Mouse (Mus musculus) kidney, postnatal 0 days (tissue): ENCODE results near the gene Mtg1. TPM values are rescaled to one million over a fixed set of nuclear protein-coding genes. Genes with fewer than 3 reads are reported as not detected.

Experiments
- ATAC-seq: fragments of 200-750 bp; cut with Nextera tagmentation; replicated peaks from 2 replicates; pipeline ENCODE4 v1.8.0; 2017; ENCODE audit warnings: low read depth, moderate number of reproducible peaks, moderate TSS enrichment, moderate library complexity; ENCODE audit not compliant: low FRiP score
- DNase-seq: peaks from one replicate; pipeline ENCODE4 v3.0.0-alpha.2; 2016; ENCODE audit warnings: low spot score
- H3K27ac ChIP-seq: fragments of 300-500 bp; sonication (generic); 2 replicates; pipeline ENCODE4 v1.5.1; 2014; ENCODE audit warnings: mild to moderate bottlenecking
- H3K27me3 ChIP-seq: fragments of 300-500 bp; sonication (generic); 2 replicates; pipeline ENCODE4 v1.6.1; 2014; ENCODE audit warnings: low read length, mixed read lengths; ENCODE audit not compliant: insufficient read depth
- H3K36me3 ChIP-seq: fragments of 300-500 bp; sonication (generic); 2 replicates; pipeline ENCODE4 v1.6.1; 2014; ENCODE audit warnings: low read length, mixed read lengths; ENCODE audit not compliant: insufficient read depth
- H3K4me1 ChIP-seq: fragments of 300-500 bp; sonication (generic); replicated peaks from 2 replicates; pipeline ENCODE4 v1.6.1; 2014; ENCODE audit warnings: antibody characterized with exemption, low read length, mixed read lengths; ENCODE audit not compliant: insufficient read depth
- H3K4me2 ChIP-seq: fragments of 300-500 bp; sonication (generic); 2 replicates; pipeline ENCODE4 v1.6.1; 2014; ENCODE audit warnings: mild to moderate bottlenecking, low read length, moderate library complexity, mixed read lengths
- H3K4me3 ChIP-seq: fragments of 300-500 bp; sonication (generic); replicated peaks from 2 replicates; pipeline ENCODE4 v1.5.1; 2014; ENCODE audit warnings: low read depth, low read length
- H3K9ac ChIP-seq: fragments of 300-500 bp; sonication (generic); 2 replicates; pipeline ENCODE4 v1.6.1; 2014; ENCODE audit warnings: low read depth, low read length
- H3K9me3 ChIP-seq: fragments of 300-500 bp; sonication (generic); replicated peaks from 2 replicates; pipeline ENCODE4 v1.6.1; 2016; ENCODE audit warnings: low read length, inconsistent platforms, mixed read lengths
- CTCF ChIP-seq: IDR thresholded peaks from 2 replicates; pipeline ENCODE4 v1.5.1; 2016; ENCODE audit warnings: antibody characterized with exemption, low read depth, mild to moderate bottlenecking, moderate library complexity
- WGBS: fragments of 180-500 bp; shearing (Covaris S2); extraction: QIAGEN DNeasy Blood & Tissue Kit; methylation state at CpG from one replicate; pipeline ENCODE4 v1.1.7; 2014; 5-methylcytosine and 5-hydroxymethylcytosine counted together
- polyA plus RNA-seq: library from polyadenylated mRNA; unstranded; fragments of >200 nt; fragmentation: Nextera tagmentation; extraction: Ambion mirVana; gene quantifications from 2 replicates; pipeline ENCODE4 v1.2.1, GENCODE M21; 2015

Mtg1 gene
- polyA plus RNA-seq, 1 experiment from 2014 or later, result 29.9 TPM

DNA sequence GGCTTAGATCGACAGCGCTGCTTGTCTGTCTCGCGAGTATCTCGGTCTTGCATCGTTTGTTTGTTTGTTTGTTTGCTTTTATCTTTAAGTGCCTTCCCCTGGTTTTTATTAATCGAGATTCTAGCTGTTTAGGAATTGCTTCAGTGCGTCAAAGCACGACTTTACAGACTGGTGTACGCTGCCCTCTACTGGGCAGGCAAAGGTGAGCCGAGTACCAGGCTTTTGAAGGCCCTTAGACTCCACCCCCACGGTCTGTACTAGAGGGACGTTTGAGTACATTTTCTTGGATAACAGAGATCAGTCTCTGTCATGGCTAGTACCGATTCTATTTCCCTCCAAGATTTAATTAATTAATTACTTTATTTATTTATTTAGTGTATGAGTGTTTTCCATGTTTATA is 4.0 kb downstream of the Mtg1 start:
- Histone ChIP-seq H3K27me3 (no peaks in the 10 kb centered on the region), H3K4me3 (no peak overlapping the region), H3K4me1 (no peaks in the 10 kb centered on the region), H3K27ac (no peak overlapping the region), H3K4me2 (no peak overlapping the region), H3K9ac (no peak overlapping the region), H3K9me3 (no peaks in the 10 kb centered on the region), H3K36me3 (no peaks in the 10 kb centered on the region)
- peak; percentile 83 for TF ChIP-seq CTCF
- DNase-seq, result peak; percentile 83
- ATAC-seq, result no peak
- 8% methylated on average over 14 of the region's 14 CpGs for WGBS

GRCm38 (mm10) chr7:140144550-140144949 is 7.2 kb downstream of the Mtg1 start:
- H3K36me3 ChIP-seq, result 0 out of 2 replicates have a peak, but pooled peaks cover 4% of the 10 kb centered on the region
- no peaks in the 10 kb centered on the region for H3K27me3 ChIP-seq
- no peaks in the 10 kb centered on the region for H3K4me1 ChIP-seq
- no peak for TF ChIP-seq CTCF
- H3K9ac ChIP-seq, result no peak overlapping the region
- H3K27ac ChIP-seq, result no peak overlapping the region
- 90% methylated on average over 4 of the region's 4 CpGs for WGBS
- ATAC-seq, result no peak
- no peaks in the 10 kb centered on the region for H3K9me3 ChIP-seq
- no peak overlapping the region for H3K4me2 ChIP-seq
- H3K4me3 ChIP-seq, result no peak overlapping the region
- DNase-seq, result no peak

DNA sequence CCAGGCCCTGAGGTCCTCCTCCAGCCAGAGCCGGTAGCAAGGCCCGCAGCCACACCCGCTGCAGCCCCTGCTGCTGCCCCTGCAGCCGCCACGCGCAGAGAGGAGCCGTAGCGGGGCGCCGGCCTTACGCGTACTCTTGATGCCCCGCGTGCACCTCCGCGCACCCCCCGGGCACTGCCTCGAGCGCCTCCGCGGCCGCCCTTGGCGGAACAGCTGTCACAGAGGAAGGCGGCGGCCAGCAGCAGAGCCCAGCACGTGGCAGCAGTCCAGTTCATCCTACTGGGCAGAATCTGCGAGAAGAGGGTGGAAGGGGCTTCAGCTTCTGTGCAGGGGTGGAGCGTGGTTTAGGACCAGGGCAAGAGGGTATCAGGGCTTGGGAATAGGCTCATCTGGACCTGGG is 16.0 kb downstream of the Mtg1 start:
- Histone ChIP-seq H3K27me3 (peaks cover 4% of the 10 kb centered on the region; the same call in 1 of the 2 replicates), H3K36me3 (no peaks in the 10 kb centered on the region), H3K4me1 (no peaks in the 10 kb centered on the region; the same call in 1 of the 2 replicates), H3K27ac (no peak overlapping the region), H3K4me2 (peak overlapping the region; percentile 45), H3K4me3 (0 out of 2 replicates have a peak overlapping the region, but pooled peaks have one; percentile 6), H3K9me3 (no peaks in the 10 kb centered on the region), H3K9ac (no peak overlapping the region)
- 7% methylated on average over 28 of the region's 28 CpGs for WGBS
- TF ChIP-seq CTCF, result no peak
- DNase-seq (peak; percentile 4), ATAC-seq (no peak)

GRCm38 (mm10) chr7:140153829-140154217 is 16.5 kb downstream of the Mtg1 start:
- ATAC-seq (no peak), DNase-seq (no peak)
- no peaks in the 10 kb centered on the region for H3K36me3 ChIP-seq
- H3K4me3 ChIP-seq, result peak overlapping the region; percentile 18; the same call in 1 of the 2 replicates
- WGBS, result 19% methylated on average over 4 of the region's 4 CpGs
- H3K9me3 ChIP-seq, result no peaks in the 10 kb centered on the region
- H3K27me3 ChIP-seq, result peaks cover 4% of the 10 kb centered on the region; the same call in 1 of the 2 replicates
- no peak overlapping the region for H3K27ac ChIP-seq
- no peak overlapping the region for H3K9ac ChIP-seq
- H3K4me1 ChIP-seq, result no peaks in the 10 kb centered on the region; the same call in 1 of the 2 replicates
- TF ChIP-seq CTCF, result no peak
- peak overlapping the region; percentile 51; the same call in 1 of the 2 replicates for H3K4me2 ChIP-seq

GRCm38 (mm10) chr7:140154218-140154927 is 17.0 kb downstream of the Mtg1 start, which contains the start of gene Sprn:
Sprn (minus strand) TSS chr7:140154877.
- H3K27ac ChIP-seq, result no peak within 1 kb of the TSS
- peak within 1 kb of the TSS; percentile 51 for H3K4me2 ChIP-seq
- H3K4me1 ChIP-seq, result no peaks in the 10 kb centered on the region; the same call in 1 of the 2 replicates
- peak within 1 kb of the TSS; percentile 18; the same call in 1 of the 2 replicates for H3K4me3 ChIP-seq
- H3K9ac ChIP-seq, result no peak within 1 kb of the TSS
- DNase-seq (no peak), ATAC-seq (0 out of 2 replicates have a peak, but pooled peaks have one; percentile 25)
- peaks cover 4% of the 10 kb centered on the region; the same call in 1 of the 2 replicates for H3K27me3 ChIP-seq
- 3% methylated on average over 28 of the region's 28 CpGs for WGBS
- no peaks in the 10 kb centered on the region for H3K9me3 ChIP-seq
- no peaks in the 10 kb centered on the region for H3K36me3 ChIP-seq
- no peak for TF ChIP-seq CTCF

- H3K9ac ChIP-seq, result no peak overlapping the region
- ATAC-seq (no peak), DNase-seq (no peak)
- no peak overlapping the region for H3K27ac ChIP-seq
- H3K27me3 ChIP-seq, result no peaks in the 10 kb centered on the region
- H3K36me3 ChIP-seq, result no peaks in the 10 kb centered on the region
- H3K4me3 ChIP-seq, result no peak overlapping the region
- TF ChIP-seq CTCF, result no peak
- 82% methylated on average over 3 of the region's 3 CpGs for WGBS
- no peaks in the 10 kb centered on the region for H3K4me1 ChIP-seq
- H3K9me3 ChIP-seq, result no peaks in the 10 kb centered on the region
- no peak overlapping the region for H3K4me2 ChIP-seq
Measured at GRCm38 (mm10) chr7:140160363-140160762, 23.0 kb downstream of the Mtg1 start.
